ENCODE assay signal across 10 mouse cellular contexts in the genomic region with DNA sequence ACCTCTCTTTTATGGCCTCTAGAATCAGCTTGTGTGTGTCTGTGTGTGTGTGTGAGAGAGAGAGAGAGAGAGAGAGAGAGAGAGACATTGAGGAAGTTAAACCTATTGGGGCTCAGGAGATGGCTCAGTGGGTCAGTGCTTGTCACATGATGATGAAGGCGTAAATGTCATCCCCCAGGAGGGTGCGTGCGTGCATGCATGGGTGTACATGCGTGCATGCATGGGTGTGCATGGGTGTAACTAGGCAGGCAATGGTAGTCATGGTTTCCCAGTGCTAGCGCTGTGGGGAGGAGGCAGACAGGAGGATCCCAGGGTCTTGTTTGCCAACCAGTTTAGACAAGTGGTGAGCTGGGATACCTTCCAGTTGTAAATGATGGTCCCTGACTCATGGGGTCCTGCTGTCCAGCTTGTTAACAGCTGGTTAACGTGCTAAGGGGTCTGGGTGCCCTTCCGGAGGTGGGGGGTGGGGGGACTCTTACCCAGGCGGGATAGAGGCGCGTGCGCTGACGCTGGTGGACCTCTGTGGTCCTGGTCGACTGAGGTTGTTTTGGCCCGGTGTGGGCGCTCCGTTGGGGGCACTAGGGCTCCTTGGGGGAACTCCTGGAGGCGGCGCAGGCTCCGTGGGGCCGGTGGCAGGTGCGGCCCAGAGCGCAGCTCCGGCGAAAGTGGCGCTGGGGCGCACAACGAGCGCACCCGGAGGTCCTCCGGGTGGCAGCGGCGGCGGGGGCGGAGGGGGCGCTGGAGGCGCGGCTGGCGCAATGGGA. TPM values are rescaled to one million over a fixed set of nuclear protein-coding genes. Genes with fewer than 3 reads are reported as not detected.
DNase-seq lines count a peak whose midpoint lies in the region; ATAC-seq and TF ChIP-seq lines count a peak whose summit lies in the region.
"Had no signal": no experiment of that assay in that cellular context is flagged by ENCODE, and none has a peak within 500 bp of the region (broad histone marks: within the 10 kb centered on the region; RNA-seq: fewer than 3 reads in every experiment).

No protein-coding gene starts in this region.

- no peak overlapping the region for H3K27ac ChIP-seq in intestine, embryonic 14.5 days (ENCODE audit: low read depth)
- H3K27ac ChIP-seq in intestine, postnatal 0 days (ENCODE audit: low read depth, low read length), result no peak overlapping the region
- H3K27ac ChIP-seq in intestine, embryonic 16.5 days (ENCODE audit: low read length), result no peak overlapping the region

- no peak for DNase-seq in intestine, embryonic 14.5 days (ENCODE audit: low spot score)
- peak; percentile 43 for DNase-seq in thymus, postnatal 14 days
- DNase-seq in thymus, postnatal 4 days, result no peak
- DNase-seq in right cerebral cortex, postnatal 14 days, result no peak
- no peak for DNase-seq in urinary bladder, adult 18-20 months (ENCODE audit: low spot score in 2 of 2)

- H3K4me3 ChIP-seq in intestine, embryonic 14.5 days (ENCODE audit: low read depth, low read length), result 0 out of 2 replicates have a peak overlapping the region, but pooled peaks have one; percentile 4
- H3K4me3 ChIP-seq in intestine, postnatal 0 days (ENCODE audit: low read depth, low read length), result no peak overlapping the region
- H3K4me3 ChIP-seq in intestine, embryonic 16.5 days (ENCODE audit: low read length), result peak overlapping the region; percentile 12; the same call in 1 of the 2 replicates

- TF ChIP-seq CTCF in intestine, postnatal 0 days (IDR thresholded peaks at IDR 0.05; ENCODE audit: low read depth), result no peak

- no peak for ATAC-seq in intestine, embryonic 14.5 days (replicated peaks; ENCODE audit: low FRiP score, low TSS enrichment, low read depth)
- no peak for ATAC-seq in intestine, postnatal 0 days
- ATAC-seq in intestine, embryonic 16.5 days, result no peak
- ATAC-seq in erythroid progenitor cell, adult 5-6 weeks (replicated peaks; ENCODE audit: low FRiP score, poor library complexity, severe bottlenecking), result no peak

- 12% methylated on average over 38 of the region's 38 CpGs for WGBS in intestine, embryonic 14.5 days
- WGBS in intestine, postnatal 0 days, result 23% methylated on average over 38 of the region's 38 CpGs
- WGBS in intestine, embryonic 16.5 days, result 14% methylated on average over 36 of the region's 38 CpGs

- H3K4me1 ChIP-seq in intestine, embryonic 14.5 days (replicated peaks; ENCODE audit: control insufficient read depth, insufficient read depth, low read length), result peaks cover 4% of the 10 kb centered on the region; the same call in 1 of the 2 replicates
- no peaks in the 10 kb centered on the region for H3K4me1 ChIP-seq in intestine, postnatal 0 days (replicated peaks; ENCODE audit: control insufficient read depth, insufficient read depth, low read length)
- peaks cover 4% of the 10 kb centered on the region; the same call in 1 of the 2 replicates for H3K4me1 ChIP-seq in intestine, embryonic 16.5 days (ENCODE audit: control insufficient read depth, insufficient read depth, low read length)

- H3K27me3 ChIP-seq in intestine, embryonic 14.5 days (replicated peaks; ENCODE audit: control insufficient read depth, insufficient read depth, low read length), result peaks cover 61% of the 10 kb centered on the region
- peaks cover 21% of the 10 kb centered on the region for H3K27me3 ChIP-seq in intestine, postnatal 0 days (replicated peaks; ENCODE audit: control insufficient read depth, insufficient read depth, low read length)
- peaks cover 50% of the 10 kb centered on the region for H3K27me3 ChIP-seq in intestine, embryonic 16.5 days (replicated peaks; ENCODE audit: control insufficient read depth, insufficient read depth, low read length)

- H3K9ac ChIP-seq in intestine, embryonic 14.5 days (ENCODE audit: low read length), result no peak overlapping the region
- H3K9ac ChIP-seq in intestine, postnatal 0 days (ENCODE audit: low read depth, low read length), result no peak overlapping the region
- no peak overlapping the region for H3K9ac ChIP-seq in intestine, embryonic 16.5 days (ENCODE audit: low read depth, low read length)

- H3K36me3 ChIP-seq in intestine, embryonic 14.5 days (ENCODE audit: control insufficient read depth, insufficient read depth, low read length), result no peaks in the 10 kb centered on the region
- H3K36me3 ChIP-seq in intestine, postnatal 0 days (ENCODE audit: control insufficient read depth, insufficient read depth), result no peaks in the 10 kb centered on the region
- no peaks in the 10 kb centered on the region for H3K36me3 ChIP-seq in intestine, embryonic 16.5 days (ENCODE audit: control insufficient read depth, insufficient read depth, low read length)
- H3K36me3 ChIP-seq: G1E had no signal

- H3K4me2 ChIP-seq in intestine, embryonic 14.5 days (ENCODE audit: low read length), result peak overlapping the region; percentile 23; the same call in 1 of the 2 replicates
- no peak overlapping the region for H3K4me2 ChIP-seq in intestine, postnatal 0 days (replicated peaks; ENCODE audit: low read depth)
- H3K4me2 ChIP-seq in intestine, embryonic 16.5 days (ENCODE audit: low read depth, low read length), result no peak overlapping the region

- no peaks in the 10 kb centered on the region for H3K9me3 ChIP-seq in intestine, embryonic 14.5 days (ENCODE audit: control insufficient read depth, low read length)
- H3K9me3 ChIP-seq in intestine, postnatal 0 days (ENCODE audit: control insufficient read depth), result no peaks in the 10 kb centered on the region
- no peaks in the 10 kb centered on the region for H3K9me3 ChIP-seq in intestine, embryonic 16.5 days (ENCODE audit: control insufficient read depth, low read length)

RNA-seq across cellular contexts. Expression of a gene that starts 17.6 kb away (rescaled TPM):
- polyA plus RNA-seq in intestine, embryonic 14.5 days (2014; fragmentation: Nextera tagmentation; extraction: Ambion mirVana), result 3.7 and 4.0 TPM in 2 replicates
- polyA plus RNA-seq in intestine, postnatal 0 days (2015; fragmentation: Nextera tagmentation; extraction: Ambion mirVana), result 2.3 and 2.5 TPM in 2 replicates
- polyA plus RNA-seq in intestine, embryonic 16.5 days (2015; fragmentation: Nextera tagmentation; extraction: Ambion mirVana), result 2.2 and 3.0 TPM in 2 replicates
- total RNA-seq in erythroid progenitor cell, adult 5-6 weeks (2015; ENCODE audit: low replicate concordance), result 7.5 TPM in 1 of 2 replicates, not detected in the other
- total RNA-seq in erythroid progenitor cell, adult 5-6 weeks (2017; ENCODE audit: low replicate concordance), result 0.39 and 0.61 TPM in 2 replicates
- total RNA-seq: hematopoietic stem cell, adult 5-6 weeks had no signal

RNA-seq across cellular contexts. Expression of a gene that starts 45.5 kb away (rescaled TPM):
- polyA plus RNA-seq in intestine, embryonic 14.5 days (2014; fragmentation: Nextera tagmentation; extraction: Ambion mirVana), result 0.15 and 0.50 TPM in 2 replicates
- polyA plus RNA-seq in intestine, postnatal 0 days (2015; fragmentation: Nextera tagmentation; extraction: Ambion mirVana), result 3.0 and 5.1 TPM in 2 replicates
- polyA plus RNA-seq in intestine, embryonic 16.5 days (2015; fragmentation: Nextera tagmentation; extraction: Ambion mirVana), result 1.8 and 1.9 TPM in 2 replicates
- 14.3 TPM in 1 of 2 replicates, not detected in the other for total RNA-seq in erythroid progenitor cell, adult 5-6 weeks (2015; ENCODE audit: low replicate concordance)
- total RNA-seq in erythroid progenitor cell, adult 5-6 weeks (2017; ENCODE audit: low replicate concordance), result not detected in 2 replicates

RNA-seq across cellular contexts. Expression of a gene that starts 55.5 kb away (rescaled TPM):
- 0.26 and 0.50 TPM in 2 replicates for polyA plus RNA-seq in intestine, embryonic 14.5 days (2014; fragmentation: Nextera tagmentation; extraction: Ambion mirVana)
- polyA plus RNA-seq in intestine, postnatal 0 days (2015; fragmentation: Nextera tagmentation; extraction: Ambion mirVana), result 0.23 and 0.41 TPM in 2 replicates
- polyA plus RNA-seq in intestine, embryonic 16.5 days (2015; fragmentation: Nextera tagmentation; extraction: Ambion mirVana), result 0.23 and 0.29 TPM in 2 replicates
- 5.0 and 12.3 TPM in 2 replicates for total RNA-seq in erythroid progenitor cell, adult 5-6 weeks (2015; ENCODE audit: low replicate concordance)
- total RNA-seq in erythroid progenitor cell, adult 5-6 weeks (2017; ENCODE audit: low replicate concordance), result 3.5 TPM in 2 replicates
